Mouse (Mus musculus) CH12.LX (cell line): ENCODE measurements around the gene C130032M10Rik. TPM values are rescaled to one million over a fixed set of nuclear protein-coding genes. Genes with fewer than 3 reads are reported as not detected.

Experiments used
- DNase-seq: peaks from one replicate; pipeline ENCODE4 v3.0.0-alpha.2; 2013; ENCODE audit errors: extremely low read depth
- H3K27ac ChIP-seq: 2 replicates; pipeline ENCODE4 v1.5.1; 2012; ENCODE audit warnings: low read depth, mild to moderate bottlenecking, control low read depth, moderate library complexity; ENCODE audit not compliant: insufficient read depth
- H3K27me3 ChIP-seq: replicated peaks from 2 replicates; pipeline ENCODE3; 2012; ENCODE audit warnings: inconsistent platforms
- H3K36me3 ChIP-seq, 2 experiments: replicated peaks in 1 of 2; 2 replicates each; pipeline versions ENCODE3 to v1.6.1; 2012; ENCODE audit warnings: inconsistent platforms in 1 of 2, low read length in 1 of 2, mild to moderate bottlenecking in 1 of 2, mixed read lengths in 1 of 2, moderate library complexity in 1 of 2; ENCODE audit not compliant: control insufficient read depth in 1 of 2, insufficient read depth in 1 of 2
- H3K4me1 ChIP-seq, 2 experiments: 2 replicates each; pipeline ENCODE4 v1.6.1; 2012; ENCODE audit warnings: inconsistent platforms in 1 of 2, moderate library complexity in 1 of 2; ENCODE audit not compliant: insufficient read depth in 2 of 2, control insufficient read depth in 1 of 2
- H3K4me2 ChIP-seq: 2 replicates; pipeline ENCODE4 v1.6.1; 2012; ENCODE audit warnings: low read depth, mild to moderate bottlenecking, control low read depth; ENCODE audit not compliant: poor library complexity, insufficient read depth, severe bottlenecking
- H3K4me3 ChIP-seq, 3 experiments: fragments of 150-350 bp in 1 of 3; sonication (generic) in 1 of 3; replicated peaks in 1 of 3; 2 replicates each; pipeline versions ENCODE3 to v1.5.1; 2011 to 2012; ENCODE audit warnings: low read depth in 2 of 3, low read length in 2 of 3, mild to moderate bottlenecking in 2 of 3, moderate library complexity in 2 of 3, control low read depth in 1 of 3, improper control_type of control experiment in 1 of 3, inconsistent platforms in 1 of 3, mixed read lengths in 1 of 3; ENCODE audit not compliant: poor library complexity in 1 of 3
- H3K79me2 ChIP-seq: replicated peaks from 2 replicates; pipeline ENCODE4 v1.6.1; 2012; ENCODE audit warnings: mild to moderate bottlenecking, moderate library complexity; ENCODE audit not compliant: control insufficient read depth, poor library complexity, insufficient read depth, severe bottlenecking; ENCODE audit errors: extremely low read depth
- H3K9ac ChIP-seq: 2 replicates; pipeline ENCODE4 v1.6.1; 2012; ENCODE audit warnings: low read depth, mild to moderate bottlenecking, control low read depth, moderate library complexity; ENCODE audit not compliant: insufficient read depth
- H3K9me3 ChIP-seq: replicated peaks from 2 replicates; pipeline ENCODE3; 2012; ENCODE audit warnings: low read length, inconsistent platforms, mixed read lengths
- CHD1 ChIP-seq: IDR thresholded peaks from 2 replicates; pipeline ENCODE4 v1.6.1; 2012; ENCODE audit warnings: low read depth, low read length, improper control_type of control experiment, inconsistent platforms
- E2F4 ChIP-seq: IDR thresholded peaks from 2 replicates; pipeline ENCODE4 v1.6.1; 2011; ENCODE audit warnings: low read depth, low read length, improper control_type of control experiment; ENCODE audit not compliant: insufficient replicate concordance
- ELF1 ChIP-seq: IDR thresholded peaks from 2 replicates; pipeline ENCODE4 v1.6.1; 2014; ENCODE audit warnings: low read depth, mild to moderate bottlenecking, inconsistent platforms, low read length, improper control_type of control experiment
- HCFC1 ChIP-seq: IDR thresholded peaks from 2 replicates; pipeline ENCODE4 v1.6.1; 2012; ENCODE audit warnings: low read depth, mild to moderate bottlenecking, inconsistent platforms, low read length, improper control_type of control experiment
- IRF4 ChIP-seq: IDR thresholded peaks from 2 replicates; pipeline ENCODE4 v1.6.1; 2014; ENCODE audit warnings: low read depth, mild to moderate bottlenecking, inconsistent platforms, low read length, improper control_type of control experiment
- JUND ChIP-seq: conservative IDR thresholded peaks from 2 replicates; pipeline ENCODE4 v1.6.1; 2011; ENCODE audit warnings: low read depth, low read length, improper control_type of control experiment
- MAFK ChIP-seq: IDR thresholded peaks from 2 replicates; pipeline ENCODE4 v1.6.1; 2011; ENCODE audit warnings: low read length, improper control_type of control experiment; ENCODE audit not compliant: insufficient replicate concordance
- MAX ChIP-seq: IDR thresholded peaks from 2 replicates; pipeline ENCODE4 v1.6.1; 2011; ENCODE audit warnings: low read length, improper control_type of control experiment
- MXI1 ChIP-seq: IDR thresholded peaks from 2 replicates; pipeline ENCODE4 v1.6.1; 2011; ENCODE audit warnings: mild to moderate bottlenecking, low read depth, low read length, improper control_type of control experiment
- MYC ChIP-seq: IDR thresholded peaks from 2 replicates; pipeline ENCODE4 v1.6.1; 2011; ENCODE audit warnings: low read depth, mild to moderate bottlenecking, improper control_type of control experiment, low read length
- NELFE ChIP-seq: IDR thresholded peaks from 2 replicates; pipeline ENCODE4 v1.6.1; 2011; ENCODE audit warnings: low read depth, low read length, improper control_type of control experiment
- NRF1 ChIP-seq: IDR thresholded peaks from 2 replicates; pipeline ENCODE4 v1.6.1; 2014; ENCODE audit warnings: low read depth, mild to moderate bottlenecking, inconsistent platforms, low read length, improper control_type of control experiment, moderate library complexity
- POLR2A ChIP-seq: IDR thresholded peaks from 2 replicates; pipeline ENCODE4 v1.6.1; 2011; ENCODE audit warnings: low read depth, mild to moderate bottlenecking, improper control_type of control experiment, low read length
- TBP ChIP-seq: conservative IDR thresholded peaks from 2 replicates; pipeline ENCODE4 v1.6.1; 2011; ENCODE audit warnings: low read depth, low read length, improper control_type of control experiment
- TCF12 ChIP-seq: IDR thresholded peaks from 2 replicates; pipeline ENCODE4 v1.6.1; 2014; ENCODE audit warnings: low read depth, mild to moderate bottlenecking, inconsistent platforms, low read length, improper control_type of control experiment
- dilution Hi-C: fragments of 300-500 bp; cut with MboI; formaldehyde crosslinking; loops from 2 replicates; pipeline ENCODE4 v1.14.3; 2020; ENCODE audit warnings: low sequenced_read_pairs; ENCODE audit not compliant: extremely low pct_unique_long_range_greater_than_20kb, extremely low pct_ligation_motif_present
- in situ Hi-C: fragments of 300-500 bp; cut with MboI; formaldehyde crosslinking; loops from 3 replicates; pipeline ENCODE4 v1.14.3; 2019; ENCODE audit warnings: low sequenced_read_pairs, low pct_ligation_motif_present, low pct_unique_long_range_greater_than_20kb, mixed read lengths
- polyA plus RNA-seq: library from polyadenylated mRNA; unstranded; fragments of >175 nt; gene quantifications from 2 replicates; pipeline ENCODE4 v1.2.1, GENCODE M21; 2012; ENCODE audit warnings: low read depth; ENCODE audit not compliant: insufficient read length
- total RNA-seq, 2 experiments: library from RNA; depleted of rRNA; stranded (reverse); fragments of 300-350 nt in 1 of 2; fragments of >200 nt in 1 of 2; gene quantifications; 2 replicates each; pipeline ENCODE4 v1.2.3; 2012 to 2014

C130032M10Rik gene
- total and polyA plus RNA-seq, 3 experiments: not detected

DNA sequence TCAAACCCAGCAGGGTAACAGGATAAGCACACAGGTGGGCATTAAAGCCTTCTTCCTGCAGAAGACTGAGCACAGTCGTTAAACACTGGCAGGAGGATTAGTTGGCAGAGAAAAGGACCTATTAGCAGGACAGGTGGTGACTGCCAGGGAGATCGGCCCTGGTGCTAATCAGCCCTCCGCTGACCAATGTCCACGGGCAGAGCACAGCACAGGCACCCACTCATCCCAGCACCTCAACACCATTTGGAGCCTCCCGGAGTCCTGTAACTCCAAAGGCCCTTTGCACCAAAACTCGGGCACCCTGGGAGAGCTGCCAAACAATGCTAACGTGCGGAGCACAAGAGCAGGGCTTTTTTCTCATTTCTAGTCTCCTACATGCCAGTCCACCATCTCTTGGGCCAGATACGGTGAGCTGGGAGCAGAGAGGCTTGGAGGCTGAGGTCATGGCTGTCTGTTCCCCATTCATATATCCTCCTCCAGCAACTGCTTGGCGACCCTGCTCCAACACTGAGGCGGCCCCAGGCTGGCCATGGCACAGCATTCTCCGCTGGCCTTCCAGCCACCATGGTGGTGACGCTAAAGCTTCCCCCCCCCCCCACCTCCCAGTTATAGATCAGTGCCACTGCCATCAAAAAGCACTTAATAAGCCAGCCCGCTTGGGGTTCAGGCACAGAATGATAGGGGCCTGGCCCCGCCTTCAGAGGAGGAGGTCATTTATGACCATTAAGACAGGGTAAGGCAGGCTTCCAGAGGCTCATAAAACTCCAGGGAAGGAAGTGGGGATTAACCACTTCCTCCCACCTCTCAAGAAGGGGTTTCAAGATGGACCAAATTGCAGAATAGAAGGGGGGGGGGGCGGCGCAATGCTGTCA lies 28.6 kb downstream of the C130032M10Rik start:
- Histone ChIP-seq H3K27me3 (no peaks in the 10 kb centered on the region), H3K9ac (no peak overlapping the region), H3K27ac (no peak overlapping the region), H3K9me3 (no peaks in the 10 kb centered on the region), H3K79me2 (no peaks in the 10 kb centered on the region), H3K4me3 (no peak overlapping the region), H3K4me2 (no peak overlapping the region), H3K4me1 (peaks cover 6 to 33% of the 10 kb centered on the region in 2 experiments), H3K36me3 (no peaks in the 10 kb centered on the region)
- no peak for DNase-seq
- dilution Hi-C loops (no loop called here), in situ Hi-C loops (no loop called here)
- TF ChIP-seq MXI1 (no peak), JUND (no peak), CHD1 (no peak), ELF1 (no peak), IRF4 (no peak), NELFE (no peak), POLR2A (no peak)

DNA sequence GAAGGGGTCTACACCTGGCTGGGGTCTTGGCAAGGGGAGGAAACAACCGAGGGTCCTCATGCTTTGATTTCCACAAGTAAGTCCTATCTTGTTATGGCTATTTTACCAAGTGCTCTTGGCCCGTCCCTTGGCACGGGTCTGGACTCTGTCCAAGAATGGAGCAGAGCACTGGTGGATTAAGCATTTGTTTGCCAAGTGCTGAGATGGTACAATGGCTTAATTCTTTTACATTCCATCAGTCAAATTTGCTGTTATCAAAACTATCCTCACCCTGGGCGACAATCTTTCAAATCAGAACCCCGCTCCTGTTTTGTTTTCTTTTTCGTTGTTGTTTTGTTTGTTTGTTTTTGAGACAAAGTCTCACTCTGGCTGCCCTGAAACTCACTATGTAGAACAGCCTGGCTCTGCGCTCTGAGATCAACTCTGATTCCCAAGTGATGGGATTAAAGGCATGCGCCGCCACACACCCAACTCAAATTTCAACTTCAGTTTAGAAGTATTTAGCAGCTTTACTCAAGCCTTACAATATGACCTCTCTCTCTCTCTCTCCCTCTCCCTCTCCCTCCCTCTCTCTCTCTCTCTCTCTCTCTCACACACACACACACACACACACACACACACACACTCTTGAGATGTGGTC lies 29.4 kb downstream of the C130032M10Rik start:
- peaks cover 6 to 35% of the 10 kb centered on the region in 2 experiments for H3K4me1 ChIP-seq
- no peak overlapping the region for H3K9ac ChIP-seq

DNA sequence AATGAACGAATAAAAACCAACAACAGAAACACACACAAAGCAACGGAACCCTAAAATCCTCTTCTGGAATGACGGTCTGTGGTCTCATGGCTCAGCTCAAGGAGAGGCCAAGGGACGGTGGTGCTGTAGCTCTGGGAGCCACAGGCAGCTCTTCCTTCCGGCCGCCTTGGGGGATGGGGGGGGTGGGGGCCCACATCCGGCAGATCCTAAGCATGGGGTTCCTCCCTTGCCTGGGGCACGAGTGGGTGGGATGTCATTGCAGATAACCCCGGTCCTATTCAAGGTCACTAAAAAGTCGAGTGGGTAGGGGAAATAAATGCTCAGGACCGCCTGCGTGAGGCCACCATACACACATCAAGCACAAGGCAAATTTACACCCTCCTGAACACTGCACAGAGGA lies 31.3 kb downstream of the C130032M10Rik start:
- Histone ChIP-seq H3K27me3 (no peaks in the 10 kb centered on the region), H3K4me2 (no peak overlapping the region), H3K4me1 (peaks cover 0 to 24% of the 10 kb centered on the region in 2 experiments; a peak in 2 of 4 replicates), H3K4me3 (no peak overlapping the region), H3K9me3 (no peaks in the 10 kb centered on the region), H3K9ac (no peak overlapping the region), H3K79me2 (no peaks in the 10 kb centered on the region), H3K36me3 (no peaks in the 10 kb centered on the region), H3K27ac (no peak overlapping the region)
- in situ Hi-C loops (no loop called here), dilution Hi-C loops (no loop called here)
- TF ChIP-seq HCFC1 (no peak), MAX (no peak), TCF12 (no peak), E2F4 (no peak)
- no peak for DNase-seq

More for the DNA sequence above, 29.4 kb downstream of the C130032M10Rik start:
- no peak overlapping the region for H3K4me3 ChIP-seq
- in situ Hi-C loops (no loop called here), dilution Hi-C loops (no loop called here)
- no peaks in the 10 kb centered on the region for H3K27me3 ChIP-seq
- H3K4me2 ChIP-seq: no peak overlapping the region
- TF ChIP-seq MAFK (no peak), JUND (no peak), MAX (no peak), MYC (no peak), NRF1 (no peak), TBP (no peak), NELFE (no peak)
- TF ChIP-seq, all 38 proteins: peak for 0
- DNase-seq: no peak
- no peaks in the 10 kb centered on the region for H3K9me3 ChIP-seq
- H3K27ac ChIP-seq: no peak overlapping the region
- H3K36me3 ChIP-seq: no peaks in the 10 kb centered on the region
- H3K79me2 ChIP-seq: no peaks in the 10 kb centered on the region
